Mouse (Mus musculus): ENCODE results near the gene Aig1. TPM values are rescaled to one million over a fixed set of nuclear protein-coding genes. Genes with fewer than 3 reads are reported as not detected.

The Aig1 gene
- total RNA-seq, 2 experiments from 2014 or later, result 56.8 to 61.4 TPM

DNA sequence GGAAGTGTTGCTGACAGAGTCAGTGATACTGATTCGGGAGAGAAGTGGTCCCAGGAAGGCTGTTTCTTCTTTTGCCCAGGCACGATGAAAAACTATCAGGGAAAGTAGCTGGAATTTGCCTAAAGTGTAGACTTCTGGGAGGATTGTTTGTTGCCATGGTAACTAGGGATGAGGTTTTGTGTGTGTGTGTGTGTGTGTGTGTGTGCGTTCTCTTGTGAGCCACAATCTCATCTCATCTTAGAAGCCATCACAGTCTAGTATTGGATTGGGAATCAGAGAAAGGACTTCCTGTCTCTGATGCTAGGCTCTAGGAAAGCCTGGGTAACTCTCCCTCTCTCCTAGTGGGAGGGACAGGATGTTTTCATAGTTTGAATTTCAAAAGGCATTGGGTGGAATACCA is 237.0 kb downstream of the Aig1 start:
- DNase-seq, result no peak

DNA sequence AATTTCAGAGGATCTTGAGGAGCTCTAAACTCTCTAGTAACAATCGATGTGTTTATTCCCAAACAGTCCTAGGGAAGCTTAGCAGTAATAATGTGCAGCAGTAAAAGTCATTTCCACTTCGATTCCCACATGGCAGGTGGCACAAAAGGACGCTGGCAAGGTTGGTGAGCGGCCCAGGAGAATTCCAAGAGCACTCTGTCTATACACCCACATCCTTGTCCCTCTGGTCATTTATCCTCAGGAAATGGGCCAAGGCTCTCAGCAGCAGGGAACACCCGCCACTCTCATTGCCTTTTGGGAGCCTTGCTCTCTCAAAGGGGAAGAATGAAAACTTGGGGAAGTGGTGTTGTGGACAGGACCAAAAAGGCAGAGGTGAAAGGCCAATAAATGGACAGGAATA is 245.0 kb downstream of the Aig1 start:
- DNase-seq, result no peak

DNA sequence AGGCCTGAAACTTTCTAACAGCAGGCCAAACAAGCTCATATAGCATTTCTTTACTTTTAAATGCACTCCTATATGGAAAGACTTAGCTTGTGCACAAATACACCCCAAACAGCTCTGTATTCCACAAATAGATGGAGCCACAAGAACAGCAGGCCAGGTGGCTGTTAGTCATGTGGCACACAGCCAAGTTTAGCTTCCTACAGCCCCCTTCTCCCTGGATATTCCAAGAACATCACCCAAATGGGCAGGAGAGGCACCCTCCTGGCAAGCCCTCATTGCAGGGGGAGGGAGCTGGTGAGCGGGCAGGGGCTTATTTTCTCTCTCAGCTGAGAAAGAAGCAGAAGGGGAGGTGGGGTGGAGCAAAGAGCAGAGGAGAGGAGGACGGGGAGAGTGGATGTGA is 267.9 kb downstream of the Aig1 start:
- no peak for DNase-seq

DNA sequence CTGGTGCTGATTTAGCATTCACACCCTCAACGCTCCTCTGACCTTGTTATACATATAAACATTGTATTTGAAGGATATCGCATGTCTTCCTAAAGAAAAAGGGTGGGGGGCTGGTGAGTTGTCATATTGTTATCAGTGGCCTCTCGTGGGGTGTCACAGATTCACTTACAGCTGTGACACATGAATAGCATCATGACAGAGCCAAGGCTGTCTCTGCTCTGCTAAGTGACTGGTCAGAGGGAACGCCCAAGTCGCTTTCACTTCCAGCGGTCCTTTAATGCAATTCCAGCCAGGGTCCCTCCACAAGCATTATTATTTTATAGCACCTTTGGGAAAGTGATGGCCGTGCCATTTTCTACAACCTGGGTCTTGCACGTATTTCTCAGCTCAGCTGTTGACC is 271.3 kb downstream of the Aig1 start:
- DNase-seq, result no peak

Other genes starting within 250 kb of the Aig1 start
- gene Hivep2, start 97.1 kb upstream of the Aig1 start, total RNA-seq (2021), result 10 to 100 TPM; 18.4 to 18.8 TPM